Mouse (Mus musculus) heart, postnatal 0 days (tissue): ENCODE measurements around the gene Slain2. TPM values are rescaled to one million over a fixed set of nuclear protein-coding genes. Genes with fewer than 3 reads are reported as not detected.

Experiments
- ATAC-seq: fragments of 200-750 bp; cut with Nextera tagmentation; 2 replicates; pipeline ENCODE4 v1.8.0; 2017; ENCODE audit warnings: low read depth, moderate number of reproducible peaks, moderate library complexity; ENCODE audit not compliant: insufficient read depth
- DNase-seq: peaks from one replicate; pipeline ENCODE4 v3.0.0-alpha.2; 2016; ENCODE audit warnings: low spot score
- H3K27ac ChIP-seq: fragments of 300-500 bp; sonication (generic); 2 replicates; pipeline ENCODE4 v1.5.1; 2014; ENCODE audit warnings: low read depth, mild to moderate bottlenecking
- H3K27me3 ChIP-seq: fragments of 300-500 bp; sonication (generic); 2 replicates; pipeline ENCODE4 v1.6.1; 2014; ENCODE audit warnings: low read length, mixed read lengths; ENCODE audit not compliant: control insufficient read depth, insufficient read depth
- H3K36me3 ChIP-seq: fragments of 300-500 bp; sonication (generic); replicated peaks from 2 replicates; pipeline ENCODE4 v1.6.1; 2014; ENCODE audit warnings: low read length, mixed read lengths; ENCODE audit not compliant: control insufficient read depth, insufficient read depth
- H3K4me1 ChIP-seq: fragments of 300-500 bp; sonication (generic); 2 replicates; pipeline ENCODE4 v1.6.1; 2014; ENCODE audit warnings: antibody characterized with exemption; ENCODE audit not compliant: control insufficient read depth, insufficient read depth
- H3K4me2 ChIP-seq: fragments of 300-500 bp; sonication (generic); 2 replicates; pipeline ENCODE4 v1.6.1; 2014; ENCODE audit warnings: low read depth, mild to moderate bottlenecking, low read length, moderate library complexity
- H3K4me3 ChIP-seq: fragments of 300-500 bp; sonication (generic); 2 replicates; pipeline ENCODE4 v1.5.1; 2014; ENCODE audit warnings: low read depth, low read length
- H3K9ac ChIP-seq: fragments of 300-500 bp; sonication (generic); replicated peaks from 2 replicates; pipeline ENCODE4 v1.6.1; 2014; ENCODE audit warnings: low read depth, low read length, mixed read lengths
- H3K9me3 ChIP-seq: fragments of 300-500 bp; sonication (generic); replicated peaks from 2 replicates; pipeline ENCODE4 v1.6.1; 2016; ENCODE audit warnings: low read length; ENCODE audit not compliant: control insufficient read depth
- CTCF ChIP-seq: IDR thresholded peaks from 2 replicates; pipeline ENCODE4 v1.5.1; 2016; ENCODE audit warnings: antibody characterized with exemption, control low read depth, low read depth
- EP300 ChIP-seq: IDR thresholded peaks from 2 replicates; pipeline ENCODE4 v1.6.1; 2016; ENCODE audit warnings: antibody characterized with exemption, low read depth
- WGBS: fragments of 180-500 bp; shearing (Covaris S2); extraction: QIAGEN DNeasy Blood & Tissue Kit; methylation state at CpG from one replicate; pipeline ENCODE4 v1.1.7; 2014; 5-methylcytosine and 5-hydroxymethylcytosine counted together
- polyA plus RNA-seq: library from polyadenylated mRNA; unstranded; fragments of >200 nt; fragmentation: Nextera tagmentation; extraction: Ambion mirVana; gene quantifications from 2 replicates; pipeline ENCODE4 v1.2.1, GENCODE M21; 2015
- total RNA-seq: library from RNA; depleted of rRNA; stranded (reverse); fragments of >200 nt; gene quantifications from 2 replicates; pipeline ENCODE4 v1.2.3, GENCODE M21; 2014; ENCODE audit warnings: low replicate concordance

Slain2 gene
- total and polyA plus RNA-seq, 2 experiments from 2014 or later = 19.8 to 80.9 TPM

GRCm38 (mm10) chr5:72902876-72903516, 11.1 kb upstream of the Slain2 start:
- Histone ChIP-seq H3K4me3 (no peak overlapping the region), H3K9ac (no peak overlapping the region), H3K27ac (peak overlapping the region; percentile 89), H3K4me1 (peaks cover 41% of the 10 kb centered on the region), H3K4me2 (no peak overlapping the region), H3K9me3 (no peaks in the 10 kb centered on the region), H3K36me3 (no peaks in the 10 kb centered on the region), H3K27me3 (no peaks in the 10 kb centered on the region)
- ATAC-seq (no peak), DNase-seq (peak; percentile 74)
- 61% methylated on average over 3 of the region's 3 CpGs for WGBS
- TF ChIP-seq EP300 (no peak), CTCF (no peak)

- peak overlapping the region; percentile 31; the same call in 1 of the 2 replicates for H3K4me2 ChIP-seq
- no peaks in the 10 kb centered on the region for H3K9me3 ChIP-seq
- TF ChIP-seq EP300 = peak; percentile 95
- TF ChIP-seq CTCF = no peak
- ATAC-seq = peak; percentile 93
- peak overlapping the region; percentile 89 for H3K27ac ChIP-seq
- DNase-seq = peak; percentile 96
- no peaks in the 10 kb centered on the region for H3K27me3 ChIP-seq
- 51% methylated on average over 18 of the region's 18 CpGs for WGBS
- H3K4me3 ChIP-seq = no peak overlapping the region
- H3K9ac ChIP-seq = no peak overlapping the region; the same call in 1 of the 2 replicates
- no peaks in the 10 kb centered on the region for H3K36me3 ChIP-seq
- peaks cover 44% of the 10 kb centered on the region for H3K4me1 ChIP-seq
Observed at GRCm38 (mm10) chr5:72904903-72905790, 9.0 kb upstream of the Slain2 start.

- no peak overlapping the region for H3K27ac ChIP-seq
- WGBS = 75% methylated on average over 6 of the region's 6 CpGs
- no peak overlapping the region for H3K4me2 ChIP-seq
- H3K4me1 ChIP-seq = peaks cover 45% of the 10 kb centered on the region
- no peak overlapping the region for H3K4me3 ChIP-seq
- no peak for DNase-seq
- no peak for TF ChIP-seq EP300
- TF ChIP-seq CTCF = no peak
- no peaks in the 10 kb centered on the region for H3K27me3 ChIP-seq
- no peaks in the 10 kb centered on the region for H3K36me3 ChIP-seq
- ATAC-seq = no peak
- no peaks in the 10 kb centered on the region for H3K9me3 ChIP-seq
- no peak overlapping the region for H3K9ac ChIP-seq
Observed at GRCm38 (mm10) chr5:72907402-72907801, 6.7 kb upstream of the Slain2 start.

- 49% methylated on average over 8 of the region's 8 CpGs for WGBS
- Histone ChIP-seq H3K9ac (no peak overlapping the region), H3K4me2 (no peak overlapping the region), H3K4me3 (no peak overlapping the region), H3K36me3 (no peaks in the 10 kb centered on the region), H3K9me3 (no peaks in the 10 kb centered on the region), H3K27ac (no peak overlapping the region), H3K4me1 (peaks cover 43% of the 10 kb centered on the region), H3K27me3 (no peaks in the 10 kb centered on the region)
- ATAC-seq = no peak
- TF ChIP-seq EP300 (no peak), CTCF (no peak)
- DNase-seq = no peak
Observed at GRCm38 (mm10) chr5:72908324-72908936, 5.7 kb upstream of the Slain2 start.

- no peak for DNase-seq
- Histone ChIP-seq H3K9ac (no peak overlapping the region), H3K4me1 (peaks cover 40% of the 10 kb centered on the region), H3K4me3 (no peak overlapping the region), H3K27me3 (no peaks in the 10 kb centered on the region), H3K9me3 (no peaks in the 10 kb centered on the region), H3K4me2 (no peak overlapping the region), H3K36me3 (no peaks in the 10 kb centered on the region), H3K27ac (no peak overlapping the region)
- WGBS = 61% methylated on average over 4 of the region's 4 CpGs
- no peak for TF ChIP-seq CTCF
- no peak for TF ChIP-seq EP300
- ATAC-seq = no peak
Observed at GRCm38 (mm10) chr5:72909363-72909762, 4.7 kb upstream of the Slain2 start.
